Mouse (Mus musculus) midbrain, embryonic 10.5 days (tissue): ENCODE data around the gene Mre11a. TPM values are rescaled to one million over a fixed set of nuclear protein-coding genes. Genes with fewer than 3 reads are reported as not detected.

ENCODE experiments used
- DNase-seq: peaks from one replicate; pipeline ENCODE4 v3.0.0-alpha.2; 2017; ENCODE audit warnings: low spot score
- H3K27ac ChIP-seq: fragments of 300-500 bp; sonication (generic); replicated peaks from 2 replicates; pipeline ENCODE4 v1.5.1; 2016; ENCODE audit warnings: mild to moderate bottlenecking
- H3K27me3 ChIP-seq: fragments of 300-500 bp; sonication (generic); 2 replicates; pipeline ENCODE4 v1.6.1; 2016; ENCODE audit warnings: low read depth, mild to moderate bottlenecking; ENCODE audit not compliant: poor library complexity, severe bottlenecking
- H3K36me3 ChIP-seq: fragments of 300-500 bp; sonication (generic); 2 replicates; pipeline ENCODE4 v1.6.1; 2016; ENCODE audit warnings: mild to moderate bottlenecking, moderate library complexity
- H3K4me1 ChIP-seq: fragments of 300-500 bp; sonication (generic); 2 replicates; pipeline ENCODE4 v1.6.1; 2016
- H3K4me3 ChIP-seq: fragments of 300-500 bp; sonication (generic); 2 replicates; pipeline ENCODE4 v1.5.1; 2016; ENCODE audit warnings: mild to moderate bottlenecking, moderate library complexity
- H3K9me3 ChIP-seq: fragments of 300-500 bp; sonication (generic); replicated peaks from 2 replicates; pipeline ENCODE4 v1.6.1; 2016; ENCODE audit warnings: mild to moderate bottlenecking
- WGBS: fragments of 180-500 bp; shearing (Covaris S2); methylation state at CpG from one replicate; pipeline ENCODE4 v1.1.7; 2016; 5-methylcytosine and 5-hydroxymethylcytosine counted together
- polyA plus RNA-seq: library from polyadenylated mRNA; unstranded; fragments of >200 nt; fragmentation: Nextera tagmentation; extraction: Ambion mirVana; gene quantifications from 2 replicates; pipeline ENCODE4 v1.2.1, GENCODE M21; 2016

Gene Mre11a
- polyA plus RNA-seq, 1 experiment from 2014 or later = 38.6 TPM

DNA sequence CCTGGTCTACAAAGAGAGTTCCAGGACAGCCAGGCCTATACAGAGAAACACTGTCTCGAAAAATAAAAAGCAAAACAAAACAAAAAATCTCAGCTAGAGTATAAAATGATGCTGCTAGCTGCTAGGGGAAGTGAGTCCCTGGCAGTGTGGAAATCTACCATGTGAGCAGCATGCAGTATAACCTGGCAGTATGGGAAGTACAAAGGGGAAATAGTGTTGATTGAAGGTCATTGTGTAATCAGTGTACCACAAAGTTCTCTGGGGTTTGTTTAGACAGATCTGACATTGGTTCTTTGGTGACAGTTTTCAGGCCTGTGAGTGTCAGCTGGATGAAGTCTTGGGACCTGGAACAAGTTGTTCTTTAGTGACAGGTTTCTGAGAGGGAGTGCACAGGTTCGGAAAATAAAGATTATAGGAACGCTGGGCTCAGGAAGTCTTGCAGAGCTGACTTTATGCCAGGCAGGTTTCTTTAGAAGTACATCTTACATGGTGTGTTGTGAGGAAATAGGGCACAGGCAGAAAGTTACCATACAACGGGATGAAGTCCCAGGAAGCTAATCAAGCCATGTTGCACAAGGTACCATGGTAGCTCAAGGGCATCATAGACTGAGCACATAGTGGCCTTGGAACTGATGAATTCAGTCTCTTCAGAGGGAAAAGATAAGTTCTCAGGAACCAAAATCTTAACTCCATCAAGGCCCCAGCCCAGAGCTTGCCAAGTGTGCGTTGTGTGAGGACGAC lies 51.1 kb downstream of the Mre11a start:
- no peaks in the 10 kb centered on the region for H3K4me1 ChIP-seq
- H3K9me3 ChIP-seq = no peaks in the 10 kb centered on the region
- no peak overlapping the region for H3K4me3 ChIP-seq
- peaks cover 66% of the 10 kb centered on the region for H3K36me3 ChIP-seq
- DNase-seq = no peak
- H3K27me3 ChIP-seq = no peaks in the 10 kb centered on the region
- WGBS = 95% methylated on average over 6 of the region's 6 CpGs
- H3K27ac ChIP-seq = no peak overlapping the region

DNA sequence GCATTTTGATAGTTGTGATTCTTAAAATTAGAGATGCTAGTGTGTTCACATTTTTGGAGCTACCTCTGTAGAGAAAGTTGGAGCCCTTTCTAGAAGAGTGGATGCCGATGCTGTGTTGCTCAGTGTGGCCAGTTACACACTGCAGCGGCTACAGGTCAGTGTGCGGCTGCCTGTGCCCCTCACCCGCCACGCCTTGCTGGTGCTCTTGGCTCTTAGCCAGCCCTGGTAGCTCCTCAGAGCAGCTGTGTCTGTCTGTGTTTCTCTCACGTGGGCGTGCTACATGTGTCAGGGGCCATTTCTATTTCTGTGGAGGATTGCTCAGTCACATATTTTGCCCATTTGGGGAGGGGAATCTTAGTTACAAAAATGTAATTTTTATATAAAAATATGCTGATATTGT lies 55.1 kb downstream of the Mre11a start:
- 82% methylated on average over 7 of the region's 7 CpGs for WGBS

DNA sequence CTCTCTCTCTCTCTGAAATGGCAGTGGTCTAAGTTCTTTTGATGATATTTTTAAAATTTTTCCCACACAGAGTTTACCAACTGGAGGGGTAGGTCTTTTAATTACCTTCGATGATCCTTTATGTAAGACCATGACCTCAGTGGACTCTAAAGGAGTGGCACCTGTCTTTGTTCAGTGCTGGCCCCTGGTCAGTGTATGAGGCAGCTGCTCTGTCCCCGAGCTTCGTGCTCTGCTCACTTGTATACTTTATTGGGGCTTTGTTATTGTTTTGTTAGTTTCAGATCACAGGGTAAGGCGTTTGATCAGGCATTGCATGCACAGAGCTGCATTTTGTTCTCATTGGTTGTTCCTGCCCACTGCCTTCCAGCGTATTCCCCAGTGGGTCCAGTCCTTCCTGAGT lies 55.5 kb downstream of the Mre11a start:
- peaks cover 21% of the 10 kb centered on the region for H3K36me3 ChIP-seq
- DNase-seq = no peak
- no peak overlapping the region for H3K27ac ChIP-seq
- no peaks in the 10 kb centered on the region for H3K4me1 ChIP-seq
- 75% methylated on average over 5 of the region's 5 CpGs for WGBS
- H3K9me3 ChIP-seq = no peaks in the 10 kb centered on the region
- no peak overlapping the region for H3K4me3 ChIP-seq
- no peaks in the 10 kb centered on the region for H3K27me3 ChIP-seq

More for the DNA sequence above, 55.1 kb downstream of the Mre11a start:
- Histone ChIP-seq H3K9me3 (no peaks in the 10 kb centered on the region), H3K4me3 (no peak overlapping the region), H3K27ac (no peak overlapping the region), H3K4me1 (no peaks in the 10 kb centered on the region), H3K27me3 (no peaks in the 10 kb centered on the region), H3K36me3 (peaks cover 26% of the 10 kb centered on the region)
- no peak for DNase-seq

DNA sequence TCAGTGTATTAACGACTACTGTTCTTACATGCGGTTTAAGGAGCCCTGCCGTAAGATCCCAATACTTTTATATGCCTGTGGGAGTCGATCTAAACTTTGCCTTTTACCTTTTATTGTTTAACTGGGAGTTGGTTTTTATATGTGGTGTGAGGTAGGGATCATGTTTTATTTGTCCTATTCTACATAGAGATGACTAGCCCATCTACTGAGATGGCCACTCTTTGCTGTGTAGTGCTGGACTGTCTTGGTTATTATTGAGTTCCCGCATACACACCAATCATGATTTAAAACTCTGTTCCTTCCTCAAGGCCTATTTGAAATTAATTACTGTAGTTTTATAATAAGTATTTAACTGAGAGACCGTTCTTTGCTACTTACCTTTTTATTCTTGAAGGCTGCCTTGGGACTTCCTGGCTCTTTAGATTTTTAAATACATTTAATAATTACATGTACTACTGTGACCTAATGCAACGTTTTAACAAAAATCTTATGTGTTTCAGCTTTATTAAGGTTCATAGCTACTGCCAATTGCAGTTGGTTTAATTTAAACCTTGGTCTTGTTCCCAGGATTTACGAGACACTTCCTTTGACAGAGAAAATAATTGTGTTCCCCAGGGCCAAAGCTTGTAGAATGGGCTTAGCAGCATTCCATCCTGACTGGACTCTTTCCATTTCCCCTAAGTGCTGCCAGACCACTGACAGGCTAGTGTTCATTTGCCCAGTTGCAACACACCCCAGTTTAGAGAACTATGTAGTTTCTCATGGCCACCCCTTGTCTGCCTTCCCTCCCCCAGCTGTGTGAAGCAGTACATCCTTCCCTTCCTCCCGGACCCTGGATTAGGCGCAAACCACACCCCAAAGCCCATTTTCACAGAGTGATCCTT lies 57.7 kb downstream of the Mre11a start:
- H3K4me1 ChIP-seq = no peaks in the 10 kb centered on the region
- no peak overlapping the region for H3K27ac ChIP-seq
- 87% methylated on average over 10 of the region's 10 CpGs for WGBS
- no peaks in the 10 kb centered on the region for H3K9me3 ChIP-seq
- H3K4me3 ChIP-seq = no peak overlapping the region
- peaks cover 5% of the 10 kb centered on the region; the same call in 1 of the 2 replicates for H3K36me3 ChIP-seq
- H3K27me3 ChIP-seq = no peaks in the 10 kb centered on the region
- no peak for DNase-seq

DNA sequence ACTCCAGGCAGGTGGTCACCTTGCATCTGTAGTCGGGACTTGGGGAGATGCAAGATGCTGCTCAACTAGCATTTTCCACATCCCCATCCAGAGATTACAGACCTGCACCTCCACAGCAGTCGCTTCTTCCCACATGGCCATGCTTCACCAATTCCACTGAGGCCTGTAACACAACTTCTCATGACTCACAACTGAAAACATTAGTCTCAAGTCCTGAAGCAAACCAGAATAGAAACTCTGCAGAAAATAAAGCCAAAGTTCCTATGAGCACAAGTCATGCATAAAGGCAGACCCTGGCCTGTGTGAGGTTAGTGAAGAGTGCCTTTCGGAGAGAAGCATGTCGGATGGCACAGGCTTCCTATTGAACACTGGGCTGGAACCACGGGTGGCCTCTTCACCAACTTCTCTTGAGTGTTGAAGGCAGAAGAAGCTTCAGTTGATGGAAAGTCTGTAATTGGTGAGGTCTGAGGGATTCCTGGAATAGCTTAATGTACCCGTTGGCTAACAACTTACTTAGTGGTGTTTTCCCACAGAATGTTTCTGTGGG lies 58.9 kb downstream of the Mre11a start:
- Histone ChIP-seq H3K4me1 (no peaks in the 10 kb centered on the region), H3K27ac (no peak overlapping the region), H3K4me3 (no peak overlapping the region), H3K27me3 (no peaks in the 10 kb centered on the region), H3K36me3 (no peaks in the 10 kb centered on the region), H3K9me3 (no peaks in the 10 kb centered on the region)
- DNase-seq = no peak
- 89% methylated on average over 6 of the region's 6 CpGs for WGBS

DNA sequence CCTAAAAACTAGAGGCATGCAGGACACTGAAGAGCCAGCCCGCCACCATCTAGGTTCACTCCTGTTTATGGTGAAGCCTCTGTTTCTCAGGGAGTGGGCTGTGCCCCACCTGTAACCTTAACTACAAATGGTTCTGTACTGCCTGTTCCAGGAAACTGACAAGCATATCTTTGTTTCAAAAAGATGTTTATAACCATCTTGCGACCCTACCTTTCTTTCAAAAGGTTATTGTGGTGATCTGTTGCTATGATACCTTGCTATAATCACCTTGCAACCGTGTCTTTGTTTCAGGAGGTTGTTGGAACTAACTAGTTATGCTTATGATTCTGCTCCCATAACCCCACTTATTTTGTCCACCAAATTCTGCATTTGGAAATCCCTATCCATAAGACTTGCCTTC lies 59.4 kb downstream of the Mre11a start:
- WGBS = 88% methylated on average over 3 of the region's 3 CpGs
- Histone ChIP-seq H3K4me1 (no peaks in the 10 kb centered on the region), H3K9me3 (no peaks in the 10 kb centered on the region)

DNA sequence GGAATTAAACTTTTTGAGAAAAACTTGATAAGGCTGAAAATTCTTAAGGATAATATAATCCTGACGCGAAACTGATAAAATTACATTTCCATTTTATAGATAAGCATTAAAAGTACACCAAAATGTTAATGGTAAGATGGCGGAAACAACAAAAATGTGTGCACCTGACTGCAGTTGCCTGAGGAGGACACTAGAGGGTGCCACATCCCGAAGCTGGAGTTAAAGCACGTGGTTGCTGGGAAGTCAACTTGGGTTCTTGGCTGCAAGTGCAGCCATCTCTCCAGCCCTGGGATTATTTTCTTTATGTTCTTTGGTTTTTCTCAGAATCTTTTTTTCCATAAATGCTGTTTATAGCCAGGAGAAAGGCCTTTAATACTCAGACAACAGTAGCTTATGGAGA lies 62.0 kb downstream of the Mre11a start:
- no peak for DNase-seq

More for the DNA sequence above, 59.4 kb downstream of the Mre11a start:
- Histone ChIP-seq H3K27me3 (no peaks in the 10 kb centered on the region), H3K36me3 (no peaks in the 10 kb centered on the region), H3K4me3 (no peak overlapping the region), H3K27ac (no peak overlapping the region)
- no peak for DNase-seq

DNA sequence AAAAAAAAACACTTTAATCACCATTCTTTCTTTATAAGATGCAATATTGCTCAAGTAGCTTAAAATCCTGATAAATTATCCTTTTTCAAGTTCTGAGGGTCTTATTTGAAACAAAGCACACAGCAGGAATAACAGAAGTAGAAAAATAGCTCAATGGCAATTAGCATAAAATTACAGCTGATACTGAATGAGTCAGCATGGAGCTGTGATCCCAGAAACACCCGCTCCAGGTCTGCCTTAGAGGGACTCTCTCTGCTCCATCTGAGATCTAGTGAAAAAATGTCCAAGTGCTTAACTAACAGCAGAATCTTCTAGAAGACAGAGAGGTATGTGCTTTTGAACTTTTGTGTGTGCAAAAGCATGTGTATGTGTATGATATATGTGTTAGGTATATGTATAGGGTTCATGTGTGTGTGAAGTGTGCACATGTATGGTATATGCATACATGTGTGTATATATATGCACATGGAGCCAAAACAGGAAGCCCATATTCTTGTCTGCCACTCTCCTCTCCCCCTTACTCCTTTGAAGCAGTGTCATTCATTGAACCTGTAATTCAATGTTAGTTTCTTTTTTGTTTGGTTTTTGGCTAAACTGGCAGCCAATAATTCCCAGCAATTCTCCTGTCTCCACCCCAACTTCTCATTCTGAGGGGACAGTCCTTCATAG lies 63.9 kb downstream of the Mre11a start:
- no peaks in the 10 kb centered on the region for H3K36me3 ChIP-seq
- no peaks in the 10 kb centered on the region for H3K4me1 ChIP-seq
- DNase-seq = no peak
- no peaks in the 10 kb centered on the region for H3K27me3 ChIP-seq
- peaks cover 11% of the 10 kb centered on the region; the same call in 1 of the 2 replicates for H3K9me3 ChIP-seq
- no peak overlapping the region for H3K4me3 ChIP-seq
- 66% methylated on average over 1 of the region's 1 CpGs for WGBS
- H3K27ac ChIP-seq = no peak overlapping the region

More for the DNA sequence above, 62.0 kb downstream of the Mre11a start:
- H3K27ac ChIP-seq = no peak overlapping the region
- no peaks in the 10 kb centered on the region for H3K27me3 ChIP-seq
- H3K9me3 ChIP-seq = peaks cover 5% of the 10 kb centered on the region; the same call in 1 of the 2 replicates
- H3K36me3 ChIP-seq = no peaks in the 10 kb centered on the region
- WGBS = 47% methylated on average over 5 of the region's 5 CpGs
- no peaks in the 10 kb centered on the region for H3K4me1 ChIP-seq
- no peak overlapping the region for H3K4me3 ChIP-seq

DNA sequence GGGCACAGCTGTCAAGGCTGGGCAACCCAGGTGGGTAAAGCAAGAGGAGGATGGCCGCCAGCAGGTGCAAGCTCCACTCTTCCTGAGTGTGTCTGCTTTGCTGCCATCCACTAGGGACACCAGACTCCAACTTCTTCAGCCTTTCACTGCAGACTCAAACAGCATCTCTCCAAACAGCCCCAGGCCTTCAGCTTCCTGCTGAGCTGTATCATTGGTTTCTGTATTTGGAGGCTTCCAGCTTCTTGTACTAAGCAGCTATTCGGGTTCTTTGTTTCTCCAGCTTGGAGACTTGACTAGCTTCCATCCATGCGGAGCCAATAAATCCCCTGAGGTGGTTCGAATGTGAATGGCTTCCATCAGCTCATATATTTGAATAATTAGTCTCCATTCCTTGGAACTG lies 70.1 kb downstream of the Mre11a start:
- no peak overlapping the region for H3K27ac ChIP-seq
- peaks cover 11% of the 10 kb centered on the region; the same call in 1 of the 2 replicates for H3K9me3 ChIP-seq
- peaks cover 20% of the 10 kb centered on the region for H3K27me3 ChIP-seq
- WGBS = 68% methylated on average over 4 of the region's 4 CpGs
- DNase-seq = no peak
- H3K36me3 ChIP-seq = no peaks in the 10 kb centered on the region
- H3K4me1 ChIP-seq = peaks cover under 1% of the 10 kb centered on the region
- H3K4me3 ChIP-seq = no peak overlapping the region

DNA sequence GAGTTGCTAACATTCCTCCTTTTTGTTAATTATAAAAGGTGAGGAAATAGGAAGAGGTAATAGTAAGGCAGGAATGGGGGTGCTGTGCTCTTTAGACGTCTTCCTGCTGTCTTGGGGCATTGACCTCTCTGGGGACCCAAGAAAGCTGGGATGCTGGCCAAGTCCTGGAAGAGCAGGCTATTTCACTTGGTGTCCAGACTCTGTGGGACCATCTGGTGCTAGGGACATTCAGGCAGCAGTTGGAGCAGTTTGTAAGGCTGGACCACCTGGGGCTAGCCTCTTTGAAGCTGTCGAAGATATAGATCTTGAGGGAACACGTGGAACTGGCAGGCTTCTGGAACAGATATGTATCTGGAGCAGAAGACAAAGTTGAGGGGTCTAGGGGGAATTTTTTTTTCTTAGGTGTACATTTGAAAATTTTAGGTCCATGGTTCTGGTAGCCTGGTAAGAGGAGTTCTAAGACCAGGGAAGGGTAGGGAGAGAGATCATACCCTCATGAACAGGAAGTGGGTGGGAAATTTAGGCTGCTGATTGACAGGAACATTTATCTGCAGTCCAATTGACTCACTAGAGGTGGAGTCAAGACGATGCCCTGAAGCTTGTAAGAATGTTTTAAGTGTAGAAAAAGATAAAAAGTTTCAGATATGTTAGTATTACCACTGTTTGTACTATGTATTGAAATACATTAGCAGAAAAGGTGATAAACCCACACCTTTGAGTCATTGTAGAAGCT lies 72.6 kb downstream of the Mre11a start:
- DNase-seq = no peak
- Histone ChIP-seq H3K27ac (no peak overlapping the region), H3K36me3 (no peaks in the 10 kb centered on the region), H3K27me3 (peaks cover 45% of the 10 kb centered on the region), H3K4me1 (peaks cover 11% of the 10 kb centered on the region), H3K4me3 (no peak overlapping the region), H3K9me3 (no peaks in the 10 kb centered on the region; the same call in 1 of the 2 replicates)
- WGBS = 65% methylated on average over 4 of the region's 4 CpGs

DNA sequence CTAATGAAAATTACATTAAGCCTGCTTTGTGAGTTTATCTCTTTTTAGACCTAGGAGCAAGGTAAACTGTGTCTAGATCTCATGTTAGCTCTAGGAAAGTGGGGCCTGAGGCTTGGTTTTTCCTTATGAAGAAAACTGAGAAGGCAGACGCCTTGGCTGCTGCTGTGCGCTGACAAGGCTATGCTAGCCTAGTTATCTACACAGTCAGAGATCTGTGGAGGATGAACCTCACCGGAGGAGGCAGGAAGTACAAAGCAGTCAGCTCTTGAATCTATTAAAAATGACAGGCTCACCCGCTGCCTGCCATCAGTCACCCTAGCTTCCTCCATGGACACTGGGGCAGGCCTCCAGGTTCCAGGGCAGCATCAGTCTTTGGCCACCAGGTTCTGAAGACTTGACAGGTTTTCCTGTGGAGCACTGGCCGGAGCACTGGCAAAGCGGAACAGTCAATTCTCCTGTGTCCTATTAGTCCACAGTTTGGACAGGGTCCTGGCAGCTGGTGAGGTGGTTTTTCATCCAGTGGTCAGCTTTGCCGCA lies 73.8 kb downstream of the Mre11a start:
- WGBS = 79% methylated on average over 7 of the region's 7 CpGs
- no peak for DNase-seq
- peaks cover 53% of the 10 kb centered on the region for H3K27me3 ChIP-seq
- H3K36me3 ChIP-seq = no peaks in the 10 kb centered on the region
- no peaks in the 10 kb centered on the region for H3K9me3 ChIP-seq
- H3K4me1 ChIP-seq = peaks cover 15% of the 10 kb centered on the region
- H3K4me3 ChIP-seq = no peak overlapping the region
- H3K27ac ChIP-seq = no peak overlapping the region

DNA sequence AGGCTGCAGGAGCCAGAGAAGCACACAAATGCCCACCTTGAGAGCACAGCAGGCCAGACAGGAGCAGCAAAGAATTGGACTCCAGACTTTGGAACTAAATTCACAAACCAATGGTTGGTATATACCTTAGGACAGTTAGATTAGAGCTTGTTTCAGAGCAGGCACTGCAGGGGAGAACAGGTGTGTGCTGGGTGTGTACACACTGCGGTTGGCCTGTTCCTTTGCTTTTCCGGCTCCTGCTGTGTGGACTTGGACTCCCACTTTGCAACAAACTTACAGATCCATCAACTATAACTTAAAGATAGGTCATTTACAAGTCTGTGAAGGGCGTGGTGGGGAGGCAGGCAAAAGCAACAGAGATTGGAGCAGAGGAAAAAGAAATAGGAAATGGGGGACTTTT lies 74.3 kb downstream of the Mre11a start:
- Histone ChIP-seq H3K27ac (no peak overlapping the region), H3K9me3 (no peaks in the 10 kb centered on the region), H3K36me3 (no peaks in the 10 kb centered on the region), H3K4me3 (no peak overlapping the region), H3K4me1 (peaks cover 15% of the 10 kb centered on the region), H3K27me3 (peaks cover 53% of the 10 kb centered on the region)
- no peak for DNase-seq
- WGBS = 87% methylated on average over 3 of the region's 3 CpGs
